Mouse (Mus musculus): ENCODE data around the gene Bad. TPM values are rescaled to one million over a fixed set of nuclear protein-coding genes. Genes with fewer than 3 reads are reported as not detected.

Gene Bad
- polyA plus RNA-seq, 2 experiments from 2014 or later, result 42.6 to 47.0 TPM

Other genes starting within 250 kb of the Bad start
- 10 to 100 TPM; 32.1 to 47.3 TPM for gene Rps6ka4, start 101.2 kb upstream of the Bad start, polyA plus RNA-seq (2017; shearing (Covaris generic))
- 10 to 100 TPM; 30.5 to 40.5 TPM for gene Ccdc88b, start 83.7 kb upstream of the Bad start, polyA plus RNA-seq (2017; shearing (Covaris generic))
- 100 to 1,000 TPM; 129 to 191 TPM for gene Trmt112, start 32.2 kb upstream of the Bad start, polyA plus RNA-seq (2017; shearing (Covaris generic))
- gene Prdx5, start 31.8 kb upstream of the Bad start, polyA plus RNA-seq (2017; shearing (Covaris generic)), result 100 to 1,000 TPM; 217 to 252 TPM
- gene Esrra, start 20.0 kb upstream of the Bad start, polyA plus RNA-seq (2017; shearing (Covaris generic)), result 10 to 100 TPM; 23.4 to 32.9 TPM
- gene Catsperz, start 16.5 kb upstream of the Bad start, polyA plus RNA-seq (2017; shearing (Covaris generic)), result under 1 TPM in 1 of 2 experiments, not detected in 1; 0.33 TPM
- under 1 TPM in 1 of 2 experiments, not detected in 1; 0.69 TPM for gene Kcnk4, start 7.3 kb upstream of the Bad start, polyA plus RNA-seq (2017; shearing (Covaris generic))
- gene Gpr137, start 619 bp downstream of the Bad start, polyA plus RNA-seq (2017; shearing (Covaris generic)), result 10 to 100 TPM in 1 of 2 experiments, 1 to 10 TPM in 1; 9.9 to 16.8 TPM
- 100 to 1,000 TPM; 131 to 187 TPM for gene Ppp1r14b, start 33.1 kb downstream of the Bad start, polyA plus RNA-seq (2017; shearing (Covaris generic))
- 10 to 100 TPM; 13.2 to 40.9 TPM for gene Plcb3, start 34.6 kb downstream of the Bad start, polyA plus RNA-seq (2017; shearing (Covaris generic))
- gene Fkbp2, start 38.6 kb downstream of the Bad start, polyA plus RNA-seq (2017; shearing (Covaris generic)), result 10 to 100 TPM; 38.9 to 52.9 TPM
- 1 to 10 TPM; 6.6 to 6.7 TPM for gene Vegfb, start 45.8 kb downstream of the Bad start, polyA plus RNA-seq (2017; shearing (Covaris generic))
- gene Dnajc4, start 50.7 kb downstream of the Bad start, polyA plus RNA-seq (2017; shearing (Covaris generic)), result 10 to 100 TPM; 39.0 to 42.5 TPM
- gene Nudt22, start 54.3 kb downstream of the Bad start, polyA plus RNA-seq (2017; shearing (Covaris generic)), result 10 to 100 TPM; 22.2 to 30.1 TPM
- 1 to 10 TPM; 5.4 to 5.7 TPM for gene Trpt1, start 54.3 kb downstream of the Bad start, polyA plus RNA-seq (2017; shearing (Covaris generic))
- 100 to 1,000 TPM; 317 to 350 TPM for gene Fermt3, start 77.6 kb downstream of the Bad start, polyA plus RNA-seq (2017; shearing (Covaris generic))
- 100 to 1,000 TPM; 136 to 151 TPM for gene Stip1, start 98.1 kb downstream of the Bad start, polyA plus RNA-seq (2017; shearing (Covaris generic))
- gene Macrod1, start 114.9 kb downstream of the Bad start, polyA plus RNA-seq (2017; shearing (Covaris generic)), result 10 to 100 TPM in 1 of 2 experiments, 1 to 10 TPM in 1; 9.7 to 21.0 TPM
- not detected for gene Flrt1, start 163.9 kb downstream of the Bad start, polyA plus RNA-seq (2017; shearing (Covaris generic))

All from activated CD4-positive, CD25-positive, alpha-beta regulatory T cell (primary cell).